Mouse (Mus musculus): ENCODE measurements around the gene Ldha. TPM values are rescaled to one million over a fixed set of nuclear protein-coding genes. Genes with fewer than 3 reads are reported as not detected.
"Not testable (repeated sequence)": the region's sequence is repeated elsewhere in the genome, so short reads cannot be mapped to it uniquely, and the experiment has no call there.

The Ldha gene
- polyA plus RNA-seq, 1 experiment from 2014 or later, result 497 TPM

- ATAC-seq (ENCODE audit: low read depth), result no peak
- WGBS, result 61% methylated on average over 13 of the region's 13 CpGs
Measured at GRCm38 (mm10) chr7:46830799-46831590, 10.3 kb upstream of the Ldha start.

GRCm38 (mm10) chr7:46831693-46832092 lies 9.6 kb upstream of the Ldha start:
- no peaks in the 10 kb centered on the region for H3K9me3 ChIP-seq
- H3K4me3 ChIP-seq, result no peak overlapping the region

More at GRCm38 (mm10) chr7:46830799-46831590, 10.3 kb upstream of the Ldha start:
- Histone ChIP-seq H3K4me1 (replicated peaks) (peaks cover 9% of the 10 kb centered on the region), H3K27ac (replicated peaks) (no peak overlapping the region), H3K9ac (no peak overlapping the region), H3K27me3 (no peaks in the 10 kb centered on the region), H3K9me3 (no peaks in the 10 kb centered on the region), H3K4me3 (no peak overlapping the region), H3K4me2 (no peak overlapping the region), H3K36me3 (no peaks in the 10 kb centered on the region)

GRCm38 (mm10) chr7:46832112-46832810 lies 9.0 kb upstream of the Ldha start:
- not testable (repeated sequence) for H3K27ac ChIP-seq (replicated peaks); H3K9ac ChIP-seq; H3K4me1 ChIP-seq (replicated peaks); ATAC-seq (ENCODE audit: low read depth); H3K9me3 ChIP-seq; H3K27me3 ChIP-seq; H3K4me2 ChIP-seq; H3K4me3 ChIP-seq; H3K36me3 ChIP-seq
- WGBS, result 88% methylated on average over 11 of the region's 11 CpGs

More at GRCm38 (mm10) chr7:46831693-46832092, 9.6 kb upstream of the Ldha start:
- H3K27me3 ChIP-seq, result no peaks in the 10 kb centered on the region
- no peaks in the 10 kb centered on the region for H3K36me3 ChIP-seq
- ATAC-seq (ENCODE audit: low read depth), result no peak
- H3K27ac ChIP-seq (replicated peaks), result no peak overlapping the region
- 77% methylated on average over 8 of the region's 8 CpGs for WGBS
- peaks cover 9% of the 10 kb centered on the region for H3K4me1 ChIP-seq (replicated peaks)
- no peak overlapping the region for H3K9ac ChIP-seq
- H3K4me2 ChIP-seq, result no peak overlapping the region

DNA sequence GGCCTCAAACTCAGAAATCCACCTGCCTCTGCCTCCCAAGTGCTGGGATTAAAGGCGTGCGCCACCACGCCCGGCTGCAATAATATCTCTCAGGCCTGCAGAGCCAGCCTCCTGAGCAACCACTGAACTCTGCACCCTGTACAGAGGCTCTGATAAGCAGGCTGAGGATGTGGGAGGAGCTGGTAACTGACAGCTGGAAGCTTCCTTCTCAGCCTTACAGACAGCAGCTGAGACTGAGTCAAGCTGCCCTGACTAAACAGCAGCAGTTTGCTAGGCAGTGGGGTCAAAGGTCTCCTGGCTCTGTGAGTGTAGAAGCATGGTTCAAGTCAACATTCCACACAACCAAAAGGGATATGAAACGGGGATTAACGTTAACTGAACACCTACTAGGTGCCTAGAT lies 8.0 kb upstream of the Ldha start:
- H3K4me2 ChIP-seq, result no peak overlapping the region
- H3K9me3 ChIP-seq, result no peaks in the 10 kb centered on the region
- ATAC-seq (ENCODE audit: low read depth), result no peak
- H3K27ac ChIP-seq (replicated peaks), result no peak overlapping the region
- H3K9ac ChIP-seq, result no peak overlapping the region
- peaks cover 15% of the 10 kb centered on the region for H3K4me1 ChIP-seq (replicated peaks)
- H3K4me3 ChIP-seq, result no peak overlapping the region
- whole genome bisulfite sequencing, result 80% methylated on average over 6 of the region's 6 CpGs
- H3K27me3 ChIP-seq, result no peaks in the 10 kb centered on the region
- H3K36me3 ChIP-seq, result no peaks in the 10 kb centered on the region

DNA sequence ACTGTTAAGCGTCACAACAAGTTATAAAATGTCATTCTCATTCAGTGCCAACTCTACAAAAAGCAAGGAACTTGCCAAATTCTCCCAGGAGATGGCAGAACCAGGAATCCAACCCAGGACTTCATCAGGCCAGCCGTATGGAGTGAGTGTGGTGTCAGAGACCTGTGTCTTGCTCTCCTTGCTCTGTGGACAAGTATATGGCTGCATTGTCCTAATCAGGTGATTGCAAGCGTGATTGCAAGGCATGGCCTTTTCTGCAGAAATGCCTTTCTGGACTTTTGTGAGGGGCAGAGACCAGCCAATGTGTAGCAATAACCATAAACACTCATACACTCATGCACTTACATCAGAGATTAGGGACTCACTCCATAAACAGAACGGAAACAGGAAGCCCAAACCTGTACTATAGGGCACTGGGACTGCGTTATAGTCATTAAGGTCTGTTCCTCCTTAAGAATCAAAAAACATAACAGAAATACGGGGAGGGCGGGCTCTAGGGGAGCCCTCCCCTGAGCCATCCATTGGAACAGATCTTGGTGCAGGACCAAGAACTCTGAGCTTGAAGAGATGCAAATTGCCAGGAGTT lies 7.5 kb upstream of the Ldha start:
- H3K9ac ChIP-seq, result no peak overlapping the region
- WGBS, result 88% methylated on average over 7 of the region's 7 CpGs
- H3K4me1 ChIP-seq (replicated peaks), result peaks cover 20% of the 10 kb centered on the region
- H3K4me2 ChIP-seq, result no peak overlapping the region
- no peaks in the 10 kb centered on the region for H3K9me3 ChIP-seq
- ATAC-seq (ENCODE audit: low read depth), result no peak
- no peak overlapping the region for H3K4me3 ChIP-seq
- H3K36me3 ChIP-seq, result no peaks in the 10 kb centered on the region
- H3K27ac ChIP-seq (replicated peaks), result no peak overlapping the region
- H3K27me3 ChIP-seq, result no peaks in the 10 kb centered on the region

DNA sequence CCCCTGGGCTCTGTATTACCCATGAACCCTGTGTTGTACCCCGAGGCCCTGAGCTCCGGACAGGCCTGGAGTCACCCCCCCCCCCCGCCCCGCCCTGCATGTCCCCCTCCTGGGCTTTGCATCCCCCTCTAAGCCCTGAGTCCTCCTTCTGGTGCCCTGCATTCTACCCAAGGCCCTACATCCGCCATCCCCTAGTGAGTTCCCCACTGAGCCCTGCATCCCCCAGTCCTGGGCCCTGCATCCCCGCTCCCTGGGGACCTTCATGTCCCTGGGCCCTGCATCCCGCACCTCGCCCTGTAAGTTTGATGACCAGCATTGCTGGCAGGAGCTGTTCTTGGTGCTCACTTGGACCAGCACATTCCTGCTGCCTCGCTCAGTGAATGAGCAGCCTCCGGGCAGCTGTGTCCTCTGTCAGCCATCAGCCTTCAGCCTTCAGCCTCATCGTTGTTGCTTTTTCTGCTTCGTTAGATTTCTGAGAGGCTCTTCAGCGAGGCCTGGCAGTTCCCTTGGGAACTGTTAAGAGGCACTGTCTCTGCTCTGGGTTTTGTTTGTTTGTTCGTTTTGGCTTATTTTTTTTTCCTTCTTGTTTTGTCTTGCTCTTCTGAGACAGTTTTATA lies 6.2 kb upstream of the Ldha start:
- Histone ChIP-seq H3K4me3 (no peak overlapping the region), H3K27ac (replicated peaks) (peak overlapping the region; percentile 23; the same call in 1 of the 2 replicates), H3K36me3 (no peaks in the 10 kb centered on the region), H3K27me3 (peaks cover 2% of the 10 kb centered on the region; the same call in 1 of the 2 replicates), H3K9ac (peak overlapping the region; percentile 35; the same call in 1 of the 2 replicates), H3K4me1 (replicated peaks) (peaks cover 28% of the 10 kb centered on the region), H3K4me2 (no peak overlapping the region), H3K9me3 (no peaks in the 10 kb centered on the region)
- 0 out of 2 replicates have a peak, but pooled peaks have one; percentile 25 for ATAC-seq (ENCODE audit: low read depth)
- 33% methylated on average over 14 of the region's 14 CpGs for WGBS

DNA sequence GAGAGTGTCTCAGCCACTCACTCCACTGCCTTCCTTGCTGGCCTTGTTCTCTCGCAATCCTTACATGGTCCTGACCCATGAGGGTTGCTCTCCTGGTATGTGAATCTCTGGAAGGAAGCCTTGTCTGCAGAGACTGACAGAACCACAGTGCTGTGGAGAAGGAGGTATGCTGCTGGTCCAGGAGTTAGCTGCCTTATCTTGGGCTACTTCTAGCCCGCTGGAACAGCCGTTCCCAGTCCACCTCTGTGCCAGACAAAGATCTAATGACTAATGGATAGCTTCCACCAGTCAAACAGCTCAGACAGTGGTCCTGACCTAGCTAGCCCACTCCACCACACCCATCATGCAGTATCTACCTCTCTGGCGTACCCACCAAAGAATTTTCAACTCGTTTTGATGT lies 4.9 kb upstream of the Ldha start:
- Histone ChIP-seq H3K9ac (no peak overlapping the region), H3K27me3 (peaks cover 13% of the 10 kb centered on the region), H3K4me3 (no peak overlapping the region), H3K4me1 (replicated peaks) (peaks cover 28% of the 10 kb centered on the region), H3K4me2 (no peak overlapping the region), H3K27ac (replicated peaks) (no peak overlapping the region), H3K9me3 (no peaks in the 10 kb centered on the region), H3K36me3 (no peaks in the 10 kb centered on the region)
- WGBS, result 81% methylated on average over 5 of the region's 5 CpGs
- no peak for ATAC-seq (ENCODE audit: low read depth)

- Histone ChIP-seq H3K36me3 (no peaks in the 10 kb centered on the region), H3K4me3 (no peak overlapping the region), H3K9ac (no peak overlapping the region), H3K4me2 (no peak overlapping the region), H3K27ac (replicated peaks) (no peak overlapping the region), H3K27me3 (peaks cover 19% of the 10 kb centered on the region), H3K4me1 (replicated peaks) (peaks cover 28% of the 10 kb centered on the region), H3K9me3 (no peaks in the 10 kb centered on the region)
- no peak for ATAC-seq (ENCODE audit: low read depth)
- WGBS, result 24% methylated on average over 5 of the region's 5 CpGs
Measured at GRCm38 (mm10) chr7:46837073-46837472, 4.2 kb upstream of the Ldha start.

GRCm38 (mm10) chr7:46838104-46838671 lies 3.1 kb upstream of the Ldha start:
- H3K4me1 ChIP-seq (replicated peaks), result peaks cover 28% of the 10 kb centered on the region
- H3K9ac ChIP-seq, result no peak overlapping the region
- ATAC-seq (ENCODE audit: low read depth), result peak; percentile 45; the same call in 1 of the 2 replicates
- no peaks in the 10 kb centered on the region for H3K36me3 ChIP-seq
- WGBS, result under 1% methylated on average over 9 of the region's 9 CpGs
- H3K27ac ChIP-seq (replicated peaks), result peak overlapping the region; percentile 20
- peaks cover 19% of the 10 kb centered on the region for H3K27me3 ChIP-seq
- H3K9me3 ChIP-seq, result no peaks in the 10 kb centered on the region
- no peak overlapping the region for H3K4me3 ChIP-seq
- H3K4me2 ChIP-seq, result peak overlapping the region; percentile 13

- no peaks in the 10 kb centered on the region for H3K9me3 ChIP-seq
- H3K27ac ChIP-seq (replicated peaks), result no peak overlapping the region
- WGBS, result 4% methylated on average over 8 of the region's 8 CpGs
- peaks cover 28% of the 10 kb centered on the region for H3K4me1 ChIP-seq (replicated peaks)
- ATAC-seq (ENCODE audit: low read depth), result peak; percentile 74; the same call in 1 of the 2 replicates
- H3K4me2 ChIP-seq, result peak overlapping the region; percentile 13; the same call in 1 of the 2 replicates
- no peak overlapping the region for H3K4me3 ChIP-seq
- H3K27me3 ChIP-seq, result peaks cover 19% of the 10 kb centered on the region
- H3K9ac ChIP-seq, result no peak overlapping the region
- H3K36me3 ChIP-seq, result no peaks in the 10 kb centered on the region
Measured at GRCm38 (mm10) chr7:46838891-46839302, 2.4 kb upstream of the Ldha start.

DNA sequence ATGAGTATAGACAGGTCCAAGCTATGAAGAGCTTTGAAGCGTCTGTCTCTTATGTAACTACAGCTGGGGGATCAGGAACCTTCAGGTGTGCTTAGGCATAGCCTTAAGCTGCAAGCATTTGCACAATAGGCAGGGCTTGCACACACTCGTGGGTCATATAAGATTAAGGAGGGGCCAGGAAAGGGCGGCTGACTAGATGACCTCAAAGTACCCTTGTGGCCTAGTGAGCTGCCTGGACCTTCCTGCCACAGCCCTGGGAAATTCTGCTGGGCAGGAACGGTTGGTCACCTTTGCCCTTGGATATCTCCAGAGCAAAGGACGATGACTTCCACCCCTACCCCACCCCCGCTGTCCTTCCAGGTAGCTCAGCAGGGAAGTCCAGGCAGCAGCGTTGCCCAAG lies 1.8 kb upstream of the Ldha start:
- Histone ChIP-seq H3K27me3 (peaks cover 19% of the 10 kb centered on the region), H3K4me2 (no peak overlapping the region), H3K9ac (no peak overlapping the region), H3K4me3 (no peak overlapping the region), H3K4me1 (replicated peaks) (peaks cover 28% of the 10 kb centered on the region), H3K36me3 (no peaks in the 10 kb centered on the region), H3K9me3 (no peaks in the 10 kb centered on the region), H3K27ac (replicated peaks) (no peak overlapping the region)
- 44% methylated on average over 7 of the region's 7 CpGs for WGBS
- no peak for ATAC-seq (ENCODE audit: low read depth)

Data from neural tube, embryonic 13.5 days (tissue).